Mouse (Mus musculus) embryonic facial prominence, embryonic 10.5 days (tissue): Measurements from ENCODE around the gene Tph2. TPM values are rescaled to one million over a fixed set of nuclear protein-coding genes. Genes with fewer than 3 reads are reported as not detected.

Source experiments
- DNase-seq: peaks from one replicate; pipeline ENCODE4 v3.0.0-alpha.2; 2017; ENCODE audit warnings: low spot score
- H3K27ac ChIP-seq: fragments of 300-500 bp; sonication (generic); replicated peaks from 2 replicates; pipeline ENCODE4 v1.5.1; 2016; ENCODE audit warnings: mild to moderate bottlenecking
- H3K27me3 ChIP-seq: fragments of 300-500 bp; sonication (generic); replicated peaks from 2 replicates; pipeline ENCODE4 v1.6.1; 2016; ENCODE audit warnings: low read depth, mild to moderate bottlenecking; ENCODE audit not compliant: poor library complexity, severe bottlenecking
- H3K36me3 ChIP-seq: fragments of 300-500 bp; sonication (generic); replicated peaks from 2 replicates; pipeline ENCODE4 v1.6.1; 2016; ENCODE audit warnings: mild to moderate bottlenecking, moderate library complexity
- H3K4me1 ChIP-seq: fragments of 300-500 bp; sonication (generic); 2 replicates; pipeline ENCODE4 v1.6.1; 2016
- H3K4me3 ChIP-seq: fragments of 300-500 bp; sonication (generic); 2 replicates; pipeline ENCODE4 v1.5.1; 2016; ENCODE audit warnings: mild to moderate bottlenecking, moderate library complexity
- H3K9me3 ChIP-seq: fragments of 300-500 bp; sonication (generic); 2 replicates; pipeline ENCODE4 v1.6.1; 2016; ENCODE audit warnings: mild to moderate bottlenecking
- WGBS: fragments of 180-500 bp; shearing (Covaris S2); methylation state at CpG from one replicate; pipeline ENCODE4 v1.1.7; 2016; 5-methylcytosine and 5-hydroxymethylcytosine counted together
- polyA plus RNA-seq: library from polyadenylated mRNA; unstranded; fragments of >200 nt; fragmentation: Nextera tagmentation; extraction: Ambion mirVana; gene quantifications from 2 replicates; pipeline ENCODE4 v1.2.1, GENCODE M21; 2016

Tph2 gene
- polyA plus RNA-seq, 1 experiment from 2014 or later: 0.16 TPM

DNA sequence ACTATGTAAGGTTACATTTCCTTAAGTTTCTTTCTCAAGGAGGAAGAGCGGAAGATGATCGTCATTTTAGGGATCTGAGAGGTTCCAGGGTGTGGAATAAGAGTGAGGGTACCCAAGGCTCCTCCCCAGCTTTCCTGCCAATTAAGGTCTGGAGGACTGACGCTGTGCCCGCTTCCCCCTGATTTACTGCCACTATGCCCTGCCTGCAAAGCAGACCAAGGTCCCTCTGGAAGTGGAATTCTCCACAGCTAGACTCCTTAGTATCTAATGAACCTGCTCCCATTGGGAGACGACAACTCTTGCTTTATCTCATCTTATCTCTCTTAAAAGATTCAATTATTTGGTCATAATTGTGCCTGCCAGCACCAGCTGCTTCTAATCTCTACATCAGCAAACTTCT lies 59.8 kb downstream of the Tph2 start:
- no peaks in the 10 kb centered on the region for H3K9me3 ChIP-seq
- no peaks in the 10 kb centered on the region for H3K36me3 ChIP-seq
- 60% methylated on average over 5 of the region's 5 CpGs for WGBS
- peaks cover 14% of the 10 kb centered on the region for H3K4me1 ChIP-seq
- H3K27me3 ChIP-seq: no peaks in the 10 kb centered on the region
- H3K4me3 ChIP-seq: no peak overlapping the region
- H3K27ac ChIP-seq: no peak overlapping the region
- DNase-seq: no peak

DNA sequence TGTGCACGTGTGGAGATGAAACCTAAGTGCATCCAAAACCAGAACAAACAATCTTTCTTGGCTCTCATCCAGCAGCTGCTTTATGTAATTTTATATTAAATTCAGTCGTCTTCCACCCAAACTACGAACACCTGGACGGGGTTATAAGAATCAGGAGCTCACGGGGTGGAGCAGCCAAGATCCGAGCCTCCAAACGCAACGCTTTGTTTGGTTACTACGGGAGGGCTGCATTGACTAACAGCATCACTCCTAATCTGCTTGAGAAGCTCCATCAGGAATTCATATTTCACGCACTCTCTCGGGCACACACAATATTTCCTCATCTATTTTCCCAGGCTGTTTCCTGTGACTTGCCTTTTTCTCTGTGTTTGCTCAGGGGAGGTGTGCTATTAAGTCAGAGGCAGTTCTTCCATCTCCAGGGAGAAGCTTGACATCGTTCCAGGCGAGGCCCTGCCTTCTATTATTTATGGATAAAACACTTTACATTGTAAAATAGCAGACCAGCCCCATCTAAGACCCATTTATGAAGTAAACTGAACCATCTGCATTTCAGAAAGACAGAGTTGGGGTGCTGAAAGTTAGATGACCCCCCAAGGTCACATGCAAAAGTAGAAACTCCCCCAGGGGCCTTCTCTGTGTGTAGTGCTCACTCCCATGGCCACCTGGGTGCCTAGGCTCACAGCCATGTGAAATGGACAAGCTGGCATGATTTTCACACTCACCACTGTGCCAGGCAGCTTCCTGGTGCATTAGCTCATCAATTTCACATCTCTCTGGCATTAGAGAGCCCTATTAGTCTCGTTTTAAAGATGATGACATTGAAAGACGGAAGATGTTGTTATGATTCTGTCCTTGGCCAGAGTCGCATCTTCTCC lies 76.9 kb downstream of the Tph2 start:
- no peaks in the 10 kb centered on the region for H3K9me3 ChIP-seq
- WGBS: 86% methylated on average over 16 of the region's 16 CpGs
- H3K36me3 ChIP-seq: no peaks in the 10 kb centered on the region
- no peaks in the 10 kb centered on the region for H3K4me1 ChIP-seq
- DNase-seq: no peak
- no peaks in the 10 kb centered on the region for H3K27me3 ChIP-seq
- no peak overlapping the region for H3K4me3 ChIP-seq
- H3K27ac ChIP-seq: no peak overlapping the region

DNA sequence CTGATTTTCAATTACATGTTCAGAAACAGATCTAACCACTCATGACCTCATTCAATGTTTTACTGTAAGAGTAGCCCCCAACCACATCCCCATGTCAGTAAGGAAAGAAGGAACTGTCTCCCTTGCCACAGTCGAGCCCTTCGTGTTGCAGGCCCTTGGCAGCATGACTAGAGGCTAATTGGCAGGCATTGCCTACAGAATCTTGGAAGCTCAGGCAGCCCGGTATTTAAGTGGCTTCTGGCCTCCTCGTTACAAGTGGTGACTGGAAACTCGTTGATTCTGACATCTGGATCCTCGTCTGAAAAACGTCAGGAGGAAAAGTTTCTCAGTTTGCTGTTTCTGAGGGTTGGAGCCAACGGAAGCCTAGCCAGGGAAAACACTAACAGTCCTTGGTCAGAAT lies 80.6 kb downstream of the Tph2 start:
- H3K4me3 ChIP-seq: no peak overlapping the region
- no peak overlapping the region for H3K27ac ChIP-seq
- WGBS: 83% methylated on average over 8 of the region's 8 CpGs
- no peaks in the 10 kb centered on the region for H3K9me3 ChIP-seq
- H3K4me1 ChIP-seq: no peaks in the 10 kb centered on the region
- no peaks in the 10 kb centered on the region for H3K27me3 ChIP-seq
- DNase-seq: no peak
- no peaks in the 10 kb centered on the region for H3K36me3 ChIP-seq

DNA sequence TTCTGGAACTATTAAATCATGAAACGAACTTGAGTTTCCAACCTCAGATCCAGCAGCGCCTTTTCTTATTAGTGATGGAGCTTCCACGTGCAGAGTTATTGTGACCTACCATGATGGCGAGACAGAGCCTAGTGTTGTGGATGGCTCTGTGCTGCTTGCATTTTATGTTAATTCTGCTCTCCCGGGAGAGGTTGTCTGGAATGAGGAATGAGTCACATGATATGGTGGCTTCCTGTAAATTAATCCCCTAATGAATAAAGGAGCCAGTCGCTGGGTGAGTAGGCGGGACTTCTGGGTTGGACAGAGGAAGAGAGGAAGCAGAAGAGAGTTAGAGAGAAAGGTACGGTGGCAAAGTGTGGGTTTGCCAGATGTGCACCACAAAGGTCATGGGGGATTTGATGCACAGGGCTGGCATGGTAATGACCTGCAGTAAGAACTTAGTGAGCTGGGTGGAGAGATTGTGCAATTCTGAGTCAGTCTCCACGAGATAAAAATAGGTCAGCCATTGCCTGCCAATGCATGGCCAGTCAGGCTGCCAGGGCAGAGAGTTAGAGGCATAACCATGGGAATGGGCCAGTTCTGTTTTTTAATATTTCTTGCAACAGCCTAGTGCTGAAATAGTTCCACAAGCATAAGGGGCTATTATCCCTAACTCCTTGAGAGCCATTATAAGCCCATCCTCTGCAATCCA lies 84.8 kb downstream of the Tph2 start:
- H3K27ac ChIP-seq: no peak overlapping the region
- no peak overlapping the region for H3K4me3 ChIP-seq
- DNase-seq: no peak
- no peaks in the 10 kb centered on the region for H3K36me3 ChIP-seq
- 78% methylated on average over 9 of the region's 9 CpGs for WGBS
- H3K27me3 ChIP-seq: no peaks in the 10 kb centered on the region
- no peaks in the 10 kb centered on the region for H3K4me1 ChIP-seq
- H3K9me3 ChIP-seq: no peaks in the 10 kb centered on the region

DNA sequence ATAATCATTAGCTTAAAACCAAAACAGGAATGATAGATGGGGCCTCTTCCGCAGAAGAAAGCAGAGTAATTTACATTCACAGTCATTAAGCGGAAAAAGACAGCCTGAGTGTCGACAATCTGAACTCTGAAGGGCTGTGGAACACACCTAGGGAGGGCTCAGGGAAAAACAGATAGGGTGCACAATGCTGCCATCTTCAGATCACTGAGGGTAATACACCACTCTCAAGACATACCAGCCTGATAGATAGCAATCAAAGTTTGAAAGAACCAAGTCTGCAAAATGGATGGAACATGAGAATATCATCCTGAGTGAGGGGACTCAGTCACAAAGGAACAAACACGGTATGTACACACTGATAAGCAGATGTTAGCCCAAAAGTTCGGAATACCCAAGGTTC lies 87.7 kb downstream of the Tph2 start:
- Histone ChIP-seq H3K4me1 (no peaks in the 10 kb centered on the region), H3K36me3 (no peaks in the 10 kb centered on the region), H3K27ac (no peak overlapping the region), H3K27me3 (no peaks in the 10 kb centered on the region), H3K9me3 (no peaks in the 10 kb centered on the region), H3K4me3 (no peak overlapping the region)
- peak; percentile 56 for DNase-seq
- WGBS: 24% methylated on average over 5 of the region's 5 CpGs

DNA sequence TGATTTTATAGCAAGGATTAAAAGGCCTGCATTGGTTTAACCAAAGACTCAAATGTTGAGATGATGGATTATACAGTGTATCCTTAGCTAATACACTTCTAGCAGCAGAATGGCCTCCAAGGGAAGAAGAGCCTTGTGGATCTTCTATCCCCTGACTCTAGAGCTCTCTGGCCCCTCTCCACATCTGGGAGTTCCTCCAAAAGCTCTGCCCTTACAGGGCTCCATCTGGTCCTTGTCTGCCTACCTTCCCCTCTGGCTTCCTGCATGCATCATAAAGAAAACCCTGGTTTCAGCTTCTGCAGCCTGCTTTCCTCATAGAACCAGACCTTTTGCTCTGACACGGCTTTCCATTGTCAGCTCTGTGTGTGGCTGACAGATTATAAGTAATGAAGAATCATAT lies 88.6 kb downstream of the Tph2 start:
- no peaks in the 10 kb centered on the region for H3K4me1 ChIP-seq
- H3K9me3 ChIP-seq: no peaks in the 10 kb centered on the region
- H3K27ac ChIP-seq: no peak overlapping the region
- H3K27me3 ChIP-seq: no peaks in the 10 kb centered on the region
- no peaks in the 10 kb centered on the region for H3K36me3 ChIP-seq
- no peak for DNase-seq
- WGBS: 81% methylated on average over 1 of the region's 1 CpGs
- H3K4me3 ChIP-seq: no peak overlapping the region

DNA sequence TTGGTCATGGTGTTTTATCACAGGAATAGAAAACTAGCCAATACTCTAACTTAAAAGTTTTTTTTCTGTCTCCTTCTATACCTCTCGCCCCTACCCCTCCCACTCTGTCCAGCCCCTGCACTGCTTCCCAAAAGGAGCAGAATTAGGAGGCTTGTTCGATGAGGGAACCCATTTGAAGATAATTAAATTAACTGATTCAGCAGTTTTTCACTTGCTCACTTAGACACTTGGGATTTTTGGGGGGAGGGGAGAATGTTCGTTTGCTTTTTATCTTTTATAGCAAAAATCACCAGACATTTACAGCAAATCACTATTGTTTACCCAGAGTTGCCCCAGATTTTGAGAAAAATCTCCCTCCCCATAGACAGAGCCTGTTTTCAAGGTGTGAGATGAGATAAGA lies 106.6 kb downstream of the Tph2 start:
- H3K9me3 ChIP-seq: no peaks in the 10 kb centered on the region
- no peaks in the 10 kb centered on the region for H3K4me1 ChIP-seq
- WGBS: 78% methylated on average over 3 of the region's 3 CpGs
- H3K27me3 ChIP-seq: no peaks in the 10 kb centered on the region
- H3K4me3 ChIP-seq: no peak overlapping the region
- no peaks in the 10 kb centered on the region for H3K36me3 ChIP-seq
- no peak overlapping the region for H3K27ac ChIP-seq
- DNase-seq: no peak

DNA sequence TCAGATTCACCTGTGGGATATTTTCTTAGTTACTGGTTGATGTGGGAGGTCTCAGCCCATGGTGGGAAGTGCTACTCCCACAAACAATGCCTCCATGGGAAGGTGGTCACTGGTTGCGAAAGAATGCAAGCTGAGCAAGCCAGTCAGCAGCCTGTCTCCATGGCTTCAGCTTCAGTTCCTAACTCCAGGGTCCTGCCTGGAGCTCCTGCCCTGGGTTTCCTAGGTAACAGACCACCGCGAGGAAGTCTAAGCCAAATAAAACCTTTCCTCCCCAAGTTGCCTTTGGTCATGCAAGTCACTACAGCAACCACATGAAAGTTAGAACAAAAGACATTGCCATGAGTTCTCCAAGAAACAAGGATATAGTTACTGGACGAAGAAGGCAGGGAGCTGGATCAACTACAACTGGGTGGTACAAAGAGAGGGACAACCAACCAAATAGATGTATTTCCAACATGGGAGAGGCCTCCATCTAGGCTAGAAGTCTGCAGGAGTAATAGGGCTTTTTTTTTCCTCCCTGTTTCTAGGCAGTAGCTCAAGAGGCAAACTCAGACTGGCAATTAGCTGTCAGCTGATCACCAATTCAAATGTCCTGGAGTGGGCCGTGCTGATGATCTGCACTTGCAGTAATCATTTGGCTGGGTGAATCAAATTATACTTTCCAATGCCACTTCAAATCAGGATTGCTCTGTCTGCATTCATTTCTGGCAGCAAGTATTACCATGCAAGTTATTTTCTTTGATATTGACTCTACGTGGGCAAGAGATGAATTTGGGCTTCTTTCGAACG lies 115.5 kb downstream of the Tph2 start:
- whole genome bisulfite sequencing: 83% methylated on average over 8 of the region's 8 CpGs
- Histone ChIP-seq H3K27me3 (no peaks in the 10 kb centered on the region), H3K27ac (no peak overlapping the region), H3K36me3 (no peaks in the 10 kb centered on the region), H3K9me3 (no peaks in the 10 kb centered on the region), H3K4me3 (no peak overlapping the region), H3K4me1 (no peaks in the 10 kb centered on the region)
- no peak for DNase-seq

DNA sequence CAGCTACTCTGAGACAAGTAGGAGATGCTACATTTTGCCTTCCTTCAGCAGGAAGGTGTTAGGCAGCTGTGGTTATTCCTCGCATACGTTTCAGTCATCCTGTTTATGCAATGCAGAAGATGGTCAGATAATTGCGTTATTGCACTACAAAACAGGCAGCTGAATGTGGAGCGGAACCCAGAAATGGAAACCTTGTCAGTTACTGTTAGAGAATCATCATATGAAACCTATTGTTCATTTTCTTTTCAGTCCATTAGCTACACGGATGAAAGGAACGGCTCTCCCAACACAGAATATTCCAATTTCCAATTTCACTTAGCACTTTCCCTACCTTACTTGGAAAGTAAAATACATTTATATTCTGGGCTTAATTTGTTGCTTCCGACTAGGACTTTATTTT lies 120.9 kb downstream of the Tph2 start:
- H3K27me3 ChIP-seq: no peaks in the 10 kb centered on the region
- WGBS: 90% methylated on average over 7 of the region's 7 CpGs

DNA sequence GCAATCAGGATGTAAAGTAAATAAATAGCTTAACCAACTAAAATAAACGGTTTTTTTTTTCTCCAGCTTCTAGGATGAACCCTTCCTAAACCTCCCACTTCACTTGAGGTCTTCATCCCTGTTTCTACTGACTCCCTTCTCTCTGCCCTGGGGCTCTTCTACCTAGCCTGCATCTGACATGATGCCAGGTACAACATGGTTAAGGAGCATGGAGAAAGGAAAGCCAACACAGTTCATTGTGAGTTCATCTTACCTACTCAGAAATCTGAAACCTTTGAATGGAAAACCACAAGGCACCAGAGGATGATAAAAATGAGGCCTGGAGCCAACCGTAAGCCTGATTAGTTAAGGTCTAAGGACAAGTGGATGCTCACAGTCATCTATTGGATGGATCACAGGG lies 123.3 kb downstream of the Tph2 start:
- Histone ChIP-seq H3K9me3 (no peaks in the 10 kb centered on the region), H3K4me1 (no peaks in the 10 kb centered on the region), H3K27ac (no peak overlapping the region), H3K27me3 (no peaks in the 10 kb centered on the region), H3K36me3 (no peaks in the 10 kb centered on the region), H3K4me3 (no peak overlapping the region)
- 67% methylated on average over 2 of the region's 2 CpGs for WGBS
- no peak for DNase-seq

More for the DNA sequence above, 120.9 kb downstream of the Tph2 start:
- Histone ChIP-seq H3K4me3 (no peak overlapping the region), H3K9me3 (no peaks in the 10 kb centered on the region), H3K36me3 (no peaks in the 10 kb centered on the region), H3K4me1 (no peaks in the 10 kb centered on the region), H3K27ac (no peak overlapping the region)
- no peak for DNase-seq

DNA sequence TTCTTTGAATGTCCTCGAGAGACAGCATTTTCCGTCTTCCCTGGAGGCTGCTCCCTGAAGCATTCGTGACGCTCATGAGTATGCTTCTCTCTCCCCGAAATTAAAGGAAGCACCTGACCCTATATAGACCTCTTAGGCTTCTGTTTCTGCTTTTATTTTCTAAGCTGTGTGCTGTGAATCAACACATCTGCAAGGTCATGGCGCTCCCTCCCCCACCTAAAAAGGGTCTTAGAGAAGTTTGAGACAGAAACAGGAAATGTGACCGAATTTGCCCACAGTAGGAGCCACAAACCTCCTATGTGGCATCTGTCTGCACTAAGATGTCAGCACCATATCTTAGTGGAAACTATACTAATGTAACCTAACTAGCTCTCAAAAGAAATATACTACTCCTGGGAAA lies 124.1 kb downstream of the Tph2 start:
- Histone ChIP-seq H3K36me3 (no peaks in the 10 kb centered on the region), H3K9me3 (no peaks in the 10 kb centered on the region), H3K4me3 (no peak overlapping the region), H3K27me3 (no peaks in the 10 kb centered on the region), H3K4me1 (no peaks in the 10 kb centered on the region), H3K27ac (no peak overlapping the region)
- DNase-seq: no peak
- 76% methylated on average over 7 of the region's 7 CpGs for WGBS

DNA sequence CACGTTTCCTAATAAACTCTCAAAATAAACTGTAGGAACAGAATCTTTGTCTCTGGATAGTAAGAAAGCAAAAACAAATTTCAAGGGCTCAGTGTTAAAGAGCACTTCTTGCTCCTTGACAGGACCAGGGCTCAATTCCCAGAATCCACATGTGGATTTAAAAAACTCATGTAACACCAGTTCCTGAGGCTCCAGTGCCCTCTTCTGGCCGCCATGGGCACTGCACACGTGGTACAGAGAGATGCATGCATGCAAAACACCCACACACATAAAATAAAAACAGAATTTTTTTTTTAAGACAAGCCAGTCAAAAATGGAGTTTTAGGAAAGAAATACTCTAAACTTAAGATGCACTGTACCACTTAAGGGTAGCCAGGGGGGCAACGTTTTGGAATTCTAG lies 133.2 kb downstream of the Tph2 start:
- Histone ChIP-seq H3K27ac (no peak overlapping the region), H3K36me3 (no peaks in the 10 kb centered on the region), H3K27me3 (no peaks in the 10 kb centered on the region), H3K4me1 (no peaks in the 10 kb centered on the region), H3K9me3 (no peaks in the 10 kb centered on the region), H3K4me3 (no peak overlapping the region)
- WGBS: 55% methylated on average over 4 of the region's 4 CpGs
- peak; percentile 11 for DNase-seq
